Mouse (Mus musculus) C2C12 (cell line): ENCODE measurements around the gene Card9. TPM values are rescaled to one million over a fixed set of nuclear protein-coding genes. Genes with fewer than 3 reads are reported as not detected.
A peak's percentile ranks its signal among the peaks of the same experiment; 100 is the strongest.

Experiments
- H3K27me3 ChIP-seq: one replicate; pipeline ENCODE4 v1.6.1; 2011; ENCODE audit not compliant: control insufficient read depth, insufficient read depth, insufficient read length
- H3K36me3 ChIP-seq: one replicate; pipeline ENCODE4 v1.6.1; 2011; ENCODE audit not compliant: control insufficient read depth, insufficient read depth
- H3K4me3 ChIP-seq: one replicate; pipeline ENCODE4 v1.5.1; 2011; ENCODE audit warnings: mild to moderate bottlenecking, control low read depth; ENCODE audit not compliant: poor library complexity, insufficient read depth, severe bottlenecking
- H3K79me2 ChIP-seq: one replicate; pipeline ENCODE4 v1.6.1; 2011; ENCODE audit not compliant: control insufficient read depth, insufficient read depth
- H3K79me3 ChIP-seq: one replicate; pipeline ENCODE4 v1.6.1; 2011; ENCODE audit warnings: low read depth, control low read depth
- H3ac ChIP-seq: one replicate; pipeline ENCODE3; 2011; ENCODE audit warnings: low read depth; ENCODE audit not compliant: control insufficient read depth, insufficient read length
- CEBPB ChIP-seq: IDR thresholded peaks from one replicate; pipeline ENCODE4 v1.6.1; 2011; ENCODE audit warnings: low read depth, mild to moderate bottlenecking, control low read depth, moderate library complexity
- CTCF ChIP-seq: IDR thresholded peaks from one replicate; pipeline ENCODE4 v1.5.1; 2011; ENCODE audit not compliant: control insufficient read depth, insufficient read depth, insufficient read length
- FOSL1 ChIP-seq: IDR thresholded peaks from one replicate; pipeline ENCODE4 v1.8.0; 2011; ENCODE audit warnings: mild to moderate bottlenecking, low read length; ENCODE audit not compliant: poor library complexity, insufficient read depth, severe bottlenecking
- MAX ChIP-seq: IDR thresholded peaks from one replicate; pipeline ENCODE4 v1.6.1; 2011; ENCODE audit warnings: mild to moderate bottlenecking, control low read depth
- MYOD1 ChIP-seq: IDR thresholded peaks from one replicate; pipeline ENCODE4 v1.6.1; 2011; ENCODE audit warnings: low read depth; ENCODE audit not compliant: control insufficient read depth, insufficient read length
- MYOG ChIP-seq: IDR thresholded peaks from one replicate; pipeline ENCODE4 v1.6.1; 2011; ENCODE audit not compliant: control insufficient read depth, insufficient read length; ENCODE audit errors: extremely low read depth
- USF1 ChIP-seq: IDR thresholded peaks from one replicate; pipeline ENCODE4 v1.6.1; 2011; ENCODE audit warnings: low read depth, mild to moderate bottlenecking, control low read depth, moderate library complexity
- polyA plus RNA-seq: library from polyadenylated mRNA; unstranded; fragments of >200 nt; fragmentation: generic; extraction: Trizol; gene quantifications from one replicate; pipeline ENCODE4 v1.2.1, GENCODE M21; 2012; ENCODE audit warnings: missing spikeins

The Card9 gene
- polyA plus RNA-seq, 1 experiment, result 0.20 TPM

DNA sequence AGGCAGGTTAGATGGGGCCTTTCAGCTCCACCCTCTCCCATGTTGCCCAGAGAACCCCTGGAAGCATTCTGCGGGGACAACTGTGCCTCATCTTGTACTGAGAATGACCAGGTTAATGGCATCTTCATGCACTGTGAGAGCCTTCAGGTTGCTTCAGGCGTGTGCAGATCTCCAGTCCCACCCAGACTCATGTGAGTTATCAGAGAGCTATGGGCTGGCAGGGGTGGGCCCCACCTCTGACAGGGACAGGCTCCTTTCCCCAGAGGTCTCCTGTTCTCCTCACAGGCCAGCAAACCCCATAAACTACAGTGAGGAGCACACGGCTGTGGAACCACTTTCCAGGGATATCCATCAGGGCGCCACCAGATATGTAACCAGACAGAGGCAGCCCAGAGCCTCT, 40.3 kb upstream of the Card9 start:
- Histone ChIP-seq H3ac (no peak overlapping the region), H3K36me3 (peaks cover 44% of the 10 kb centered on the region)

DNA sequence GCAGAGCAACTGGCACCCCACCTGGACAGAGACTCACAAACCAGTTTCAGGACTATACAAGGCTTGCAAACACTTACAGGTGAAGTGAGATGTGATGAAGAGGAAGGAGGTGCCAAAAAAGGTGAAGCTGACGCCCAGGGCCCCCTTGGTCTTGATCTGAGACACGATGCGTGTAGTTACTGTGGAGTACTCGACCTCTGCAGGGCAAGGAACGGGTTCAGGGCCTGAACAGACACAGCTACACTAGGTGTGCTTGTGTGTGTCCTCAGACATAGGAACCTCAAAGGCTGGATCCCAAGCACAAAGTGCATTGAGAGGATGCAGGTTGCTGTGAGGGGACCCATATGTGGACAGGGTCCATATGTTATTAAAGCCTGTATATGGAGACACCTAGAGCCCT, 39.6 kb upstream of the Card9 start:
- H3K27me3 ChIP-seq, result no peaks in the 10 kb centered on the region
- no peak overlapping the region for H3ac ChIP-seq
- H3K4me3 ChIP-seq, result no peak overlapping the region
- H3K79me3 ChIP-seq, result peaks cover under 1% of the 10 kb centered on the region
- peaks cover 8% of the 10 kb centered on the region for H3K79me2 ChIP-seq
- TF ChIP-seq MYOG (no peak), USF1 (no peak), MAX (no peak), CEBPB (no peak), MYOD1 (no peak), CTCF (no peak), FOSL1 (no peak)
- peaks cover 51% of the 10 kb centered on the region for H3K36me3 ChIP-seq

More for the DNA sequence above, 40.3 kb upstream of the Card9 start:
- peaks cover 6% of the 10 kb centered on the region for H3K79me3 ChIP-seq
- TF ChIP-seq USF1, result no peak
- TF ChIP-seq FOSL1, result no peak
- H3K27me3 ChIP-seq, result no peaks in the 10 kb centered on the region
- H3K79me2 ChIP-seq, result peaks cover 15% of the 10 kb centered on the region
- no peak overlapping the region for H3K4me3 ChIP-seq

DNA sequence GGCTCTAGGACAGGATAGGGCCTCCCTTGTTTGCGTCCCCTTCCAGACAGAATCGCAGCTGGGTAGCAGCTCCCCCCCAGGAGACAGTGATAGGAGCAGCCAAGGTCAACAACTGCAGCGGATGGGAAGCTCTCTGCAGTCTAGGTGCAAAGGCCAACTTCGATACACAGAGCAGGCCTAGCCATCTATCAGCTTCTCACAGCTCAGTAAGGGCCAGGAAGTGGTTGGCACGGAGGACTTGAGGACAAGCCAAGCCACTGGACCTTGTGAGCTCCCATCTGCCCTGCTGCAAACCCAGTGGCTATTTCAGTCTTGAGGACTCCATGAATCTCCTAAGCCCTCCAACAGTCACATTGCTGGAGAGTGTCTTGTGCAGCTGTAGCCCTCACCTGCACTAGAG, 38.9 kb upstream of the Card9 start:
- Histone ChIP-seq H3K4me3 (no peak overlapping the region), H3K79me3 (no peaks in the 10 kb centered on the region), H3K36me3 (peaks cover 58% of the 10 kb centered on the region), H3ac (no peak overlapping the region), H3K79me2 (peaks cover 2% of the 10 kb centered on the region), H3K27me3 (no peaks in the 10 kb centered on the region)
- no peak for TF ChIP-seq MYOG
- TF ChIP-seq MAX, result no peak
- no peak for TF ChIP-seq MYOD1
- TF ChIP-seq FOSL1, result no peak
- no peak for TF ChIP-seq CEBPB
- no peak for TF ChIP-seq CTCF
- TF ChIP-seq USF1, result no peak

DNA sequence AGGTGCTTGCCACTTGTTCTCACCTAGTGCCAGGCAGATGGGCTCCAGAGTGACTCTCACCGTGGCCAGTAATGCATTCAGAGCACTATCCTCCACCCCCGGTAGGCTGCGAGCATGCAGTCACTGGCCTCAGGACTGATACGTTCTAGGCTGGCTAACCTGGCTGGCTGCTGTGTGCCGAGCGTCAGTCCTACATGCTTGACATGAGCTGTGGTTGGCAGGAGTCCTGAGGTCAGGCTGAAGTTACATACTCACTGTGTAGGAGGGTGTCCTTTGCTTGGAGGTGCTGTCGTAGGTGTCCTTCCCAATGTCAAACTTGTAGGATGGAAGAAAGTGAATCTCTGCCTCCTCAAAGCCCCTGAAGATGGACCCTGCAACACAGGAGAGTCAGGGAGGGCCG, 38.3 kb upstream of the Card9 start:
- H3K79me3 ChIP-seq, result no peaks in the 10 kb centered on the region
- TF ChIP-seq CEBPB, result no peak
- TF ChIP-seq MAX, result no peak
- no peak for TF ChIP-seq MYOD1
- TF ChIP-seq USF1, result no peak
- TF ChIP-seq MYOG, result no peak
- TF ChIP-seq FOSL1, result no peak
- no peak for TF ChIP-seq CTCF
- H3ac ChIP-seq, result no peak overlapping the region
- H3K36me3 ChIP-seq, result peaks cover 64% of the 10 kb centered on the region
- H3K27me3 ChIP-seq, result no peaks in the 10 kb centered on the region
- H3K79me2 ChIP-seq, result no peaks in the 10 kb centered on the region
- H3K4me3 ChIP-seq, result no peak overlapping the region

DNA sequence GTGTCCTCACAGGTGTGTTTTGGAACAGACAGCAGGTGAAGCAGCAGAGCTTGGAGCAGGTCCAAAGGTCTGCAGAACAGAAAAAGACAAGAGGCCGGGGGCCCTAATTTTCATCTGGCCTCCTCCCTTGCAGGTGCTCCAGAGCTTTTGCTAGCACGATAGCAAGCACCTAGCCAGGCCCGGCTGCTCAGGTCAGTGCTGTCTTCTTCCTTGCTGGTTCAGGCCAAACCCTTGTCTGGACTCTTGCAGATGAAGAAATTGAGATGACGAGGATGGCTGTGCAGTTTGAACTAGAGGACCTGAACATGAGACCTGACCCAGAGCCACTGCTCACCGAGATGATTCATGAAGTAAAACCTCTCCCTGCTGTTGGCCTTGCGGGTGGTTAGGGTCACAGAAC, 30.9 kb upstream of the Card9 start:
- peaks cover 44% of the 10 kb centered on the region for H3K79me3 ChIP-seq
- no peak overlapping the region for H3ac ChIP-seq
- no peak for TF ChIP-seq CEBPB
- no peak for TF ChIP-seq MAX
- TF ChIP-seq CTCF, result no peak
- no peak for TF ChIP-seq FOSL1
- no peak for TF ChIP-seq MYOG
- no peak for TF ChIP-seq MYOD1
- no peak for TF ChIP-seq USF1
- no peaks in the 10 kb centered on the region for H3K27me3 ChIP-seq
- H3K36me3 ChIP-seq, result peaks cover 79% of the 10 kb centered on the region
- H3K79me2 ChIP-seq, result peaks cover 55% of the 10 kb centered on the region
- no peak overlapping the region for H3K4me3 ChIP-seq

DNA sequence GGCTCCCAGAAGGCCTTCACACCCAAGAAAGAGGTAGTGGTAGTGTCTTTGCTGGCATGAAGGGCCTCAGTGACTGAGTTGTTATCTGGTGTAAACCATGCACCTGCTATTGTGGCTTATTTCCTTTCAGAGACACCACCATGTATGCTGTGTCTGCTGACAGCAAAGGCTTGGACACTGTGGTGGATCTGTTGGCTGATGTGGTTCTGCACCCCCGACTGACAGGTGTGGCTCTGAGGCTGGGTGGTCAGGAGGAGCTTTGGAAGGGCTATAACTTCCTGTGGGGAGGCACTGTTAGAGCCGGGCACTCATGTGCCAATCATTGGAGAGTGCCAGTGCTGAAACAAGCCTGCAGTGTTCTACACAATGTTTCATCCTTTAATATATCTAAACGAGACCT, 30.2 kb upstream of the Card9 start:
- Histone ChIP-seq H3K79me2 (peaks cover 59% of the 10 kb centered on the region), H3K4me3 (no peak overlapping the region), H3K36me3 (peaks cover 79% of the 10 kb centered on the region), H3K79me3 (peaks cover 44% of the 10 kb centered on the region), H3ac (peak overlapping the region; percentile 1), H3K27me3 (no peaks in the 10 kb centered on the region)
- no peak for TF ChIP-seq MYOD1
- no peak for TF ChIP-seq MYOG
- TF ChIP-seq MAX, result no peak
- TF ChIP-seq CEBPB, result no peak
- no peak for TF ChIP-seq CTCF
- TF ChIP-seq USF1, result no peak
- TF ChIP-seq FOSL1, result no peak

DNA sequence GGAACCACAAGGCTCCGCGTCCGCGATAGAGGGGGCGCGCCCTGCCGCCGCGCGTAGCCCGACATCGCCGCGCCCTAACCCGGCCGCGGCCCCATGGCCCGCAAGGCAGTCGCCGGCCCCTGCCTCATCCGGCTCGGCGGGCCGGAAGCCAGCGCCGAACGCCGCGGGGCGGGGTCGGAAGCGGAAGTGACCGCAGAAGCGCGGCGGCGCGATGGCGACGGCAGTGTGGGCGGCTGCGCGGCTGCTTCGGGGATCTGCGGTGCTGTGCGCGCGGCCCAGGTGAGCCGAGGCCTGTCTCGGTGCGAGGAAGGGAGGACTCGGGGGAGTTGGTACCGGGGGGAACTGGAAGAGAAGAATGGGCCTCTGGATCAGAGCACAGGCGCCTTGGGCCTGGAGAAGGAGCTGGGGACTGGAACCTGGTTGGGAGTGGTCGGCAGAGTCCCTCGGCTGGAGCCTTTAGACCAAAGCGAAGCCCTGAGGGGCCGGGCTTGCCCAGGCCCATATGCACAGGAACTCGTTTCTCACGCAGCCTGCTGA, 28.5 kb upstream of the Card9 start, which contains the start of the genes Entr1 and Pmpca:
Entr1 (minus strand) TSS at position 163 of the 537 bp plus-strand sequence.
Pmpca (plus strand) TSS at position 186 of the 537 bp plus-strand sequence.
- TF ChIP-seq MYOD1 (no peak), MAX (peak; percentile 77)
- Histone ChIP-seq H3K79me3 (peaks cover 44% of the 10 kb centered on the region), H3K4me3 (peak within 1 kb of the TSS; percentile 93), H3K79me2 (peaks cover 66% of the 10 kb centered on the region), H3K27me3 (no peaks in the 10 kb centered on the region), H3K36me3 (peaks cover 79% of the 10 kb centered on the region), H3ac (peak within 1 kb of the TSS; percentile 99)
